Mouse (Mus musculus) heart, embryonic 16.5 days (tissue): ENCODE data around the gene Zfp429. TPM values are rescaled to one million over a fixed set of nuclear protein-coding genes. Genes with fewer than 3 reads are reported as not detected.
"Not testable (repeated sequence)": the region's sequence is repeated elsewhere in the genome, so short reads cannot be mapped to it uniquely, and the experiment has no call there.

Source experiments
- ATAC-seq: fragments of 200-750 bp; cut with Nextera tagmentation; replicated peaks from 2 replicates; pipeline ENCODE4 v1.8.0; 2017; ENCODE audit warnings: moderate number of reproducible peaks; ENCODE audit not compliant: insufficient read depth, low FRiP score; ENCODE audit errors: extremely low read depth
- H3K27ac ChIP-seq: fragments of 300-500 bp; sonication (generic); 2 replicates; pipeline ENCODE4 v1.5.1; 2014; ENCODE audit warnings: mild to moderate bottlenecking, low read length, control low read depth, moderate library complexity
- H3K27me3 ChIP-seq: fragments of 300-500 bp; sonication (generic); 2 replicates; pipeline ENCODE4 v1.6.1; 2014; ENCODE audit warnings: low read length, mixed read lengths; ENCODE audit not compliant: control insufficient read depth, insufficient read depth
- H3K36me3 ChIP-seq: fragments of 300-500 bp; sonication (generic); 2 replicates; pipeline ENCODE4 v1.6.1; 2014; ENCODE audit not compliant: control insufficient read depth, insufficient read depth
- H3K4me1 ChIP-seq: fragments of 300-500 bp; sonication (generic); 2 replicates; pipeline ENCODE4 v1.6.1; 2014; ENCODE audit warnings: low read length, mixed read lengths; ENCODE audit not compliant: control insufficient read depth, insufficient read depth
- H3K4me2 ChIP-seq: fragments of 300-500 bp; sonication (generic); 2 replicates; pipeline ENCODE4 v1.6.1; 2014; ENCODE audit warnings: low read depth, mild to moderate bottlenecking, control low read depth, low read length
- H3K4me3 ChIP-seq: fragments of 300-500 bp; sonication (generic); 2 replicates; pipeline ENCODE4 v1.5.1; 2014; ENCODE audit warnings: mild to moderate bottlenecking, control low read depth, low read length
- H3K9ac ChIP-seq: fragments of 300-500 bp; sonication (generic); 2 replicates; pipeline ENCODE4 v1.6.1; 2014; ENCODE audit warnings: low read length, control low read depth
- H3K9me3 ChIP-seq: fragments of 300-500 bp; sonication (generic); replicated peaks from 2 replicates; pipeline ENCODE4 v1.6.1; 2016; ENCODE audit warnings: low read length; ENCODE audit not compliant: control insufficient read depth
- WGBS: fragments of 180-500 bp; shearing (Covaris S2); extraction: QIAGEN DNeasy Blood & Tissue Kit; methylation state at CpG from one replicate; pipeline ENCODE4 v1.1.7; 2014; 5-methylcytosine and 5-hydroxymethylcytosine counted together
- polyA plus RNA-seq: library from polyadenylated mRNA; unstranded; fragments of >200 nt; fragmentation: Nextera tagmentation; extraction: Ambion mirVana; gene quantifications from 2 replicates; pipeline ENCODE4 v1.2.1, GENCODE M21; 2015

Gene Zfp429
- polyA plus RNA-seq, 1 experiment from 2014 or later: 5.8 TPM

DNA sequence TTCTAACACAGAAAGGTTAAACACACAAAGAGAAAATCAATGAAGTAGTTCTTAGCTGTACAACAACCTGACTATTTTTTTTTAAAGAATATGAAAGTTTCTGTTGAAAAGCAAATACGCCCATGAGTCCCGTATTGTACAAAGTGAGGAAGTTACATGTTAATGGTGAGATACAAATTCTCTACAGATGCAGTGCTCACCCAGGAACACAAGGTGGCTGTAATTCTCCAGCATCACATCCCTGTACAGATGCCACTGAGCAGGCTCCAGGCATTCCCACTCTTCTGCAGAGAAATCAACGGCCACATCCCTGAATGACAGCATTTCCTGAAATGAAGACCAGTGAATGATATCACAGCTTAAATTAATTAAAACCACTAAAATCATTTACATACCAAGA lies 14.0 kb upstream of the Zfp429 start:
- H3K27me3 ChIP-seq, H3K4me1 ChIP-seq, H3K9ac ChIP-seq, ATAC-seq, H3K4me2 ChIP-seq, H3K4me3 ChIP-seq, H3K27ac ChIP-seq, H3K36me3 ChIP-seq, H3K9me3 ChIP-seq: not testable (repeated sequence)
- WGBS: 54% methylated on average over 3 of the region's 3 CpGs

DNA sequence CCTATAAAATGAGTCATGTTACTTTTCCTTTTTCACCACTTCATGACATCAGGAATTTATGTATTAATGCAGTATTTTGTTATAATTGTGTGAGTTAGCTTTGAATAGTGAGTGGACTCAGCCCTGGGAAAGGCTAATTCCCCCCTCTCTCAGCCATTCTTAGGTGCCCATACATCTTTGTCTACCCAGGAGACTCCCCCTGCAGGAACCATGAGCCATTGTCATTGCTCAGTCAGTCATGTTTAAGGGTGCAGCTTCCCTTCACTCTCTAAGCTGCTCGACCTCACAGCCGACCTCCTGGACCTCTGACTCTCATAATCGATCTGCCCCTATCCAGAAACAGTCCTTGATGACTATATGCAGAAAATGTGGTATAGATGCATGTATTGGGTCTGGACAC lies 23.4 kb downstream of the Zfp429 start:
- H3K4me2 ChIP-seq, H3K27ac ChIP-seq, H3K9me3 ChIP-seq, H3K27me3 ChIP-seq, H3K4me3 ChIP-seq, ATAC-seq, H3K36me3 ChIP-seq, H3K4me1 ChIP-seq, H3K9ac ChIP-seq: not testable (repeated sequence)
- 77% methylated on average over 3 of the region's 3 CpGs for WGBS

- 12% methylated on average over 13 of the region's 15 CpGs for WGBS
- ATAC-seq: peak; percentile 93
- H3K27ac ChIP-seq: not testable (repeated sequence)
These were observed 24.3 kb downstream of the Zfp429 start, which contains the start of the genes Gm28041 and Zfp456 for GRCm38 (mm10) chr13:67375050-67375911. Gene Gm28041 (minus strand): TSS chr13:67375733. Gene Zfp456 (minus strand): TSS chr13:67375810.

DNA sequence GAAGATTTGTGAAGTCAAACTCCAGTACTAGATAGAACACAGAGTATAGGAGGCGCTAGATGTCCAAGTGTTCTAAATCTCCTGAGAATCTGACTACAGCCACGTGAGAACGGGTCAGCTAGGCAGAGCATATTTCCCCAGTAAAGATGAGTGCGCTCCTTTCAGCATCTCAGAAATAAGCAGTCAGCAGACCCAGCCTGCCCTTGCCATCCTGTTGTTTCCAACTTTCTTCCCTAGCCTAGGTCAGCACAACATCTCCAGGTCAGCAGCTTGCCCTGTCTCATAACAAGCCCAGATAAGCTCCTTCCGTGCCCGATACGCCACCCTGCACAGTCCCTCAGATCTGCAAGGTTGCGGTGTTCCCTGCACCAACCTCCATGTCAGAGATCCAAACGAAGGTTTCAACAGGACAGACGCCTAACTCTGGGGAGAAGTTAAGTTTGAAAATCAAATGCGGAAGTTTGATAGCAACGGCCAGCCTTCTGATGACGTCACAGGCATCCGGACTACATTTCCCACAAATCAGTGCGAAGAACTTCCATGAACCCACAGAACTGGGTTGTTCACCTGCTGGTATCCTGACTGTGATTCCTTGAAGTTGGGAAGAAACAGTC lies 39.4 kb downstream of the Zfp429 start, which contains the start of the genes Gm28044 and Zfp953:
Gm28044 (minus strand) TSS at position 406 of the 614 bp plus-strand sequence.
Zfp953 (minus strand) TSS at position 475 of the 614 bp plus-strand sequence.
- Histone ChIP-seq H3K4me2 (peak within 1 kb of the TSS; percentile 81), H3K4me1 (peaks cover 7% of the 10 kb centered on the region; the same call in 1 of the 2 replicates), H3K4me3 (peak within 1 kb of the TSS; percentile 83), H3K9me3 (no peaks in the 10 kb centered on the region), H3K27me3 (no peaks in the 10 kb centered on the region), H3K9ac (peak within 1 kb of the TSS; percentile 82), H3K27ac (peak within 1 kb of the TSS; percentile 71), H3K36me3 (no peaks in the 10 kb centered on the region)
- WGBS: 0% methylated on average over 15 of the region's 15 CpGs
- ATAC-seq: peak; percentile 86

More at GRCm38 (mm10) chr13:67375050-67375911, 24.3 kb downstream of the Zfp429 start, which contains the start of the genes Gm28041 and Zfp456:
- H3K4me3 ChIP-seq: peak within 1 kb of the TSS; percentile 72
- H3K4me2 ChIP-seq: peak within 1 kb of the TSS; percentile 71
- not testable (repeated sequence) for H3K4me1 ChIP-seq, H3K9me3 ChIP-seq, H3K27me3 ChIP-seq, H3K36me3 ChIP-seq
- peak within 1 kb of the TSS; percentile 67 for H3K9ac ChIP-seq

- H3K27ac ChIP-seq: no peak overlapping the region
- no peak overlapping the region for H3K9ac ChIP-seq
- H3K4me2 ChIP-seq: no peak overlapping the region
- H3K36me3 ChIP-seq: no peaks in the 10 kb centered on the region
- ATAC-seq: no peak
- H3K9me3 ChIP-seq: no peaks in the 10 kb centered on the region
- H3K4me3 ChIP-seq: no peak overlapping the region
- H3K27me3 ChIP-seq: no peaks in the 10 kb centered on the region
- H3K4me1 ChIP-seq: no peaks in the 10 kb centered on the region
These were observed 47.8 kb downstream of the Zfp429 start for GRCm38 (mm10) chr13:67351854-67352253.

DNA sequence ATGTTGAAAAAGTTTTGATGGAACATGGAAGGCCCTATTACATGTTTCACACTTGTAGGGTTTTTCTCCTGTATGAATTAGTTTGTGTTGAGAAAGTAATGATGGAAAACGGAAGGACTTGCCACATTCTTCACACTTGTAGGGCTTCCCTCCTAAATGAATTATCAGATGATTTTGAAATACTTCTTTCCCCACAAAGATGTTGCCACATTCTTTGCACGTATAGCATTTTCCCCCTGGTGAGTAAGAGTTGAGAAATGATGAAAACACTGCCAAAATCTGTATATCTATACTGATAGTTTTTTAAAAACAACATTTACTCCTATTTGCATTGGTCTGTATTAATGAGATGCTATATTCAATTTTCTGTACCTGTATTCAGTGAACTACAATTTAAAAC lies 56.2 kb downstream of the Zfp429 start:
- H3K4me3 ChIP-seq: no peak overlapping the region
- no peak for ATAC-seq
- H3K4me1 ChIP-seq: no peaks in the 10 kb centered on the region
- peaks cover 11% of the 10 kb centered on the region for H3K36me3 ChIP-seq
- no peak overlapping the region for H3K27ac ChIP-seq
- H3K4me2 ChIP-seq: no peak overlapping the region
- WGBS: 78% methylated on average over 2 of the region's 2 CpGs
- no peak overlapping the region for H3K9ac ChIP-seq
- H3K9me3 ChIP-seq: no peaks in the 10 kb centered on the region
- no peaks in the 10 kb centered on the region for H3K27me3 ChIP-seq

Other genes with a start within 250 kb of the Zfp429 start
- 6.0 and 6.1 TPM in 2 replicates for gene Rsl1, start 226.6 kb downstream of the Zfp429 start, polyA plus RNA-seq
- 0.75 and 1.00 TPM in 2 replicates for gene Zfp455, start 205.3 kb downstream of the Zfp429 start, polyA plus RNA-seq
- 1.2 and 1.3 TPM in 2 replicates for gene Zfp458, start 121.4 kb downstream of the Zfp429 start, polyA plus RNA-seq
- gene Zfp457, start 93.3 kb downstream of the Zfp429 start, polyA plus RNA-seq: 0.94 and 1.3 TPM in 2 replicates
- 1.8 TPM in 2 replicates for gene Zfp595, start 67.2 kb downstream of the Zfp429 start, polyA plus RNA-seq
- gene Gm28044, start 39.3 kb downstream of the Zfp429 start, polyA plus RNA-seq: 0.83 TPM in 1 of 2 replicates, not detected in the other
- gene Zfp953, start 39.2 kb downstream of the Zfp429 start, polyA plus RNA-seq: 0.60 and 0.72 TPM in 2 replicates
- gene Gm28041, start 24.1 kb downstream of the Zfp429 start, polyA plus RNA-seq: 0.71 TPM in 1 of 2 replicates, not detected in the other
- gene Zfp456, start 24.0 kb downstream of the Zfp429 start, polyA plus RNA-seq: 1.0 and 1.7 TPM in 2 replicates
- gene Zfp459, start 21.6 kb upstream of the Zfp429 start, polyA plus RNA-seq: 0.56 and 0.59 TPM in 2 replicates
- 5.5 and 6.0 TPM in 2 replicates for gene Zfp874a, start 51.8 kb upstream of the Zfp429 start, polyA plus RNA-seq
- 2.1 and 2.8 TPM in 2 replicates for gene Zfp874b, start 84.4 kb upstream of the Zfp429 start, polyA plus RNA-seq
- gene Zfp58, start 100.7 kb upstream of the Zfp429 start, polyA plus RNA-seq: 8.9 TPM in 2 replicates
- not detected in 2 replicates for gene Gm26965, start 126.3 kb upstream of the Zfp429 start, polyA plus RNA-seq
- 16.8 and 18.2 TPM in 2 replicates for gene Zfp87, start 126.4 kb upstream of the Zfp429 start, polyA plus RNA-seq
- gene Zfp748, start 154.0 kb upstream of the Zfp429 start, polyA plus RNA-seq: 7.1 and 7.3 TPM in 2 replicates
- gene Zfp729b, start 209.9 kb upstream of the Zfp429 start, polyA plus RNA-seq: 2.6 and 2.7 TPM in 2 replicates
- gene Gm49345, start 237.9 kb upstream of the Zfp429 start, polyA plus RNA-seq: not detected in 2 replicates
- 1.6 TPM in 2 replicates for gene Zfp729a, start 238.0 kb upstream of the Zfp429 start, polyA plus RNA-seq